Mouse (Mus musculus) layer of hippocampus, adult 9-11 months (tissue): ENCODE results near the gene Ski.
A peak's percentile ranks its signal among the peaks of the same experiment; 100 is the strongest.

Source experiments
- DNase-seq: peaks from one replicate; pipeline ENCODE4 v3.0.0; 2022

Gene Ski

DNA sequence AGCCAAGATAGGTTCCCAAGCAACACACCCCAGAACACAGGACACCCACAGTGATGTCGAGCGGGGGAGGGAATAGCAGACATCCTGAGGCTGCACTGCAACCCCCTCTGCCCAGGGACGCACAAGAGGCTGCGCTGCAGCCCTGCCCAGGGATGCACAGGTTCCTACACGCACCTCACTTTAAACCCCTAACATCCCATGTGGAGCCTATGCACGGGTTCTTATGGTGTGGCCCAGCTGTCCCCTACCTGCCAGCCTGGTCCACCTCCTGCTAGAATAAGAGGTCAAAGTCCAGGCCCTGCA lies 8.7 kb downstream of the Ski start:
- DNase-seq, result peak; percentile 61

DNA sequence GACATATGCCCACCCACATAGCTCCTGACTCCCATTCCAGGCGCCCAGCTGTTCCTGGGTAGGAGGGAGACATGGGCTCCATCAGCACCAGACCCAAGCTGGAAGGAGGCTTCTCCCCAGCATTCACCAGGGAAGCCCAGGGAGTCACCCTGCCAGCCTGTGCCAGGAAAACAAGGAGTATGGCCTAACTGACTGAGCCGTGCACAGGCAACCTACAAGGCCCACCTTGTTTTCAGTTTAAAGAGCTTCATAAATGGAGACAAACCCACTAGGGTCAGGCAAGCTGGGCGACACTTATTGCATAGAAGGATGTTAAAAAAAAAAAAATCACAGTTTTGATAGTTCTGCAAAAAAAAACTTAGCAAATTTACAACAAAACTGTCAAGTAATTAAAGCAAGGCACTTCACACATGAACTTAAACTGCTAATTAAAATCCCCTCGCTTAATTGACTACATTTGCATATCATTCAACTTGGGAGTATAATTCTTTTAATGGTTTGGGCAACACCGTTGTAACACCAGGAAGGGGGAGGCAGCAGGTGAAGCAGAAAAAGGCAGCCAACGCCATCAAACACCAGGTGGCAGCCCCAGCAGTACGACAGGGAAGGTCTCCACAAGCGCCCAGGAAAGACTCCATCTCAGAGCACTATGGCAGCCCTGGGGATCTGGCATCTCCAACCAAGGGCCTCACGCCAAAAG lies 9.2 kb downstream of the Ski start:
- no peak for DNase-seq

DNA sequence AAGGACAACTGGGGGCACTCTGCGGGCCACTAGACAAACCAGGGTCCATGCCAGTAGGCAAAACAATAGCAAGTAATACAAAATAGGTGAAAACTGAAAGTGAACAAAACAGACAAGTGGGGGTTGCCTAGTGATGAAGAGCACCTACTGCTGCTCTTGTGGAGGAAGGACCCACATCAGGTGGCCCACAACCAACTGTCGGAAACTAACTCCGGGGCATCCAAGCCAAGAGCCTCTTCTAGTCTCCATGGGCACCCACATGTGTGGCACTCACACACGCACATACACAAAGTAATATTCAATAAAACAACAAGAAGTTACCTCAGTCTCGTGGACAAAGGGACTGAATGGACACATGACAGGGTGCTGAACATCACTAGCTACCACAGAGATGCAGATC lies 12.9 kb downstream of the Ski start:
- no peak for DNase-seq

DNA sequence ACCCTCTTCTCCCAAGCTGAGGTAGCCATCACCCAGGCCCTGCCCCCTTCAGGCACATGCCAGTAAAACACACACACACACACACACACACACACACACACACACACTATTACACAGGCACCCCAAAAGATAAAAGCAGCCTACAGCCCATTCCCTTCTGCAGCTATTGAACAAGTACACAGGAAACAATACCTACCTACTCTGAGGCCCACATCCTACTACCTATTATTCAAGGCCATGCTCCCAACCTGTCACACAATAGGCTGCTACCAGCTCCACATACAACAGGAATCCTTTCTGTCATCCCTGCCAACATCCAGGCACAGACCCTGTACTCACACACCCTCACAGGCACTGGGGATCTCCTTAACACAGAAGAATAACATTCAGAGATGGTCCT lies 13.3 kb downstream of the Ski start:
- DNase-seq, result no peak

DNA sequence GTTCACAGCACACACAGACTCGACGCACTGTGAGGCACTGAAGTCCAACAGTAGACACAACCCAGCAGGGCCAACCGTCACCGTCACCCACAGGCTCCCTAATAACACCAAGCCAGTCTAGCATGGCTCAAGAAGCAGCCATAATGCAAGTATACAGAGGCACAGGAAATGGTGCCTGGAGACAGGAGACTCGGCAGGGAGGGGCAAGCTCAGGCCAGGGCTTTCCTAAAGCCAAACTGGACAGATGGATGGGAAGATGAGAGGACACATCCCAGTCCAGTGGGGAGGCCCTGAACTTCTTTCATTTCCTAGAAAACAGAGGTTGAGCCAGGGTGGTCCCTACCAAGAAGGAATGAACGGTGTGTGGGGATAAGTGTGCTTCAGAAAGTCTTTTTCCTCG lies 13.8 kb downstream of the Ski start:
- no peak for DNase-seq

DNA sequence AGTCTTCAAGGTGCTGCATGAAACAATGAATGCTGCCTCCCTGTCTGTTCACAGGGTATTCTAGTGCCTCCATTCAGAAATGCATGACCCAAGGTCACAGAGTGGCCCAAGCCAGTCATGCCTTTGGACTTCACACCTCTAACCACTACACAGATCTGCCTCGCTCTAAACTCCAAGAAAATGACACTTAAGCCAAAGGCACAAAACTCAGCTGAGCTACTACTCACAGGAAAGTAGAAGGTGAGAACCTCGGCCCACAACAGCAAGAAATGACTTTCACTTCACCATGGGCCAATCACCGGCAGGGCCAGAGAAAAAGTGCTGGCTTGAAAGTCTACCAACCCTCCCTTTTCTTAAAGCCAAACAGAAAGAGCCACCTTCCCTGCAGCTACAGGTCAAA lies 14.6 kb downstream of the Ski start:
- DNase-seq, result no peak

DNA sequence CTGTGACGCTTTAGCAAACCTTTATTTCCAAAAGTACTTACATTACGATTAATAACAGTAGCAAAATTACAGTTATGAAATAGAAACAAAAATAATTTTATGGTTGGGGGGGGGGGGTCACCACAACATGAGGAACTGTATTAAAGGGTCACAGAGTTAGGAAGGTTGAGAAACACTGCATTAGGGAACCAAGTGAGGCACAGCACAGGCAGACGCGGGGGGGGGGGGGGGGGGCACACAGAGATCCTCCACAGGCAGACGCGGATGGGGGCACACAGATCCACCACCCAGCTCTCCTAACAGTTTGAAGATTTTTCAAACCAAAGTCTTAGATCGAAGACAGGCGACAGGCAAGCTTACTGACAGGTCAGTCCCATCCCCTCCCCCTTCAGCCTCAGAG lies 15.9 kb downstream of the Ski start:
- no peak for DNase-seq

DNA sequence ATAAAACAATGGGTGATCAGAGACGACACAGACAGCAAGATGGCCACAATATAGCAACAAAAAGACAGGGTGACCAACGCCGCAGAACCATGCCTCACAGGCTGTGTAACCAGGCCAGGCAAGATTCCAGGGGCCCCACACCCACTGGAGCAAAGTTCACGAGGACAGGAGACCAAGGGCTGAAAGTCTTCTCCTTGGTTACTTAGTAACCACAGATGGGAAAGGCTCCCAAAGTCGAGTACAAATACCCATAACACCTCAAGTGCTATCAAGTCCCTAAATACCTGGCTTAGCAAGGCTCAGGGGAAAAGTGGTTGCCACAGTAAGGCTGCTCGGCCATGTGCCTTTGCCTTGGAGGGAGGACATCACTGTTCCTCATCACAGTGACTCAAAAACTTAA lies 16.5 kb downstream of the Ski start:
- DNase-seq, result no peak

DNA sequence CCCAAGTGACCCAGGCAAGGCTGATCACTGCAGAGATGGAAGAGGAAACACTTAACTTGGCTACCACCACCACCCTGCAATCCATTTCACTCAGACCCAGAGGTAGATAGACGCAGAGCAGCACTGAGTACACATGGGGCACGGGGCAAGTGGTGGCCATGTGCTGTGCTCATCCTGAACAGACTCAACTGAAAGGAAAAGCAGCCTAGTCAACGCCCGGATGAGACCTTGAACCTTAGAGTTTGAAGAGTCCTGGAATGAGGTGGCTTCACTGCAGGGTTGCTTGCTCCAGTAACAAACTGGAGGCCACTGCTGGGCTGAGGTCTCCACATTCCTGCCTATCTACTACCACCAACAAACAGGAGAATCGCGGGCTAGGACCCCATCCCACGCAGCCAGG lies 20.6 kb downstream of the Ski start:
- DNase-seq, result no peak

DNA sequence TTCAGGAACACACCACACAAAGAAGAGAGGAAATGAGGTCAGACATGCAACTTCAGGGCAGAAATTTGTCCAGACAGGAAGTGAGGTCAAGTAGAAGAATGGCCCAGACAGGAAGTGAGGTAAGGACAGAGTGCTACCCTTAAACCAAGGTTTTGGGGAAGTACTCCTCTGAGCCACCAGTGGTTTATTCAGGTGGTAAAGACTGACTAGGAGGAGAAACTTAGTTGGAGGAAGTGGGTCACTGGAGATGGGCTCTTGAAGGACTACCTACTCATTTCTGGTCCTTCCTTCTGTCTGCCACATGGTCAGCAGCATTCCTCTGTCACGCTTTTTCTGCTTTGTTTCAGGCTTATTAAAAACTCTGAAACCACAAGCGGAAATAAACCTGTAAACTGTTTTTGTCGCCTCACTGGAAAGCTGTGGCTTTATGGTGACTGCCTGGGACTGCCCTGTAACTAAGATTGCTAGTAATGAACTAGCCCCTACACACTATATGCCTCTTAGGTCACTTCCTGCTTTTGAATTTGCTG lies 21.5 kb downstream of the Ski start:
- DNase-seq, result peak; percentile 66

DNA sequence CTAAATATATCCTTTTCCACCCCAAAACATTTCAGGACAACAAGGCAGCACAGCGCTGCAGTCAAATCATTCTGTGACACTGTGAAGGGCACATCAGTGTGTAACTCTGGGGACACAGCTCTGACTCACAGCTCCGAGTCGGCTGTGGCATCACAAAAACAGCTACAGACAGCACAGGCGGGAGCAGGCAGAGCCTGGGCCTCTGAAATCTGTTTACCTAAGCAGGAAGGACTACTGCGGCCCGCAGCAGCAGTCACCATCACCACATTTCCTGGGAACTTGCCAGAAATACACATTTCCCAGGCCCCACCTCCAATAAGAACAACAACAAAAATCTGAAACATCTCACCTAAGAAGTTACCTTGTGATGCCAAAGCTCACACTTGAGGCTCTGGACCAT lies 24.7 kb downstream of the Ski start:
- no peak for DNase-seq

DNA sequence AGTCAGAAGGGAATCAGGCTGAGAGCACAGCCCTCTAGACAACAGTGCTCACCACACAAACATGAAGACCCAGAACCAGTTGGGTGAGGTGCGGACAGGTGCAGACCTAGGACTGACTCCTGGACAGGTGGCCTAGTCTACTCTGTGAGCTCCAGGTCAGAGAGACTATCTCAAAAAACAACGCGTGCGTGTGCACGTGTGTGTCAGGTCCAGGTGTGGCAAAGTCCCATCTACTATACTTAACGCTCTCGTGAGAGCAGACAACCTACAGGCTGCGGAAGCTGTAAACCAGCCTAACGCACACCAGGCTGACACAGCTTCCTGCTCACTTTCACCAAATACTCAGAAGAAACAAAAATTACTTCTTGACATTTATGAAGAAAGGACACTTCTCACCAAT lies 27.2 kb downstream of the Ski start:
- no peak for DNase-seq

DNA sequence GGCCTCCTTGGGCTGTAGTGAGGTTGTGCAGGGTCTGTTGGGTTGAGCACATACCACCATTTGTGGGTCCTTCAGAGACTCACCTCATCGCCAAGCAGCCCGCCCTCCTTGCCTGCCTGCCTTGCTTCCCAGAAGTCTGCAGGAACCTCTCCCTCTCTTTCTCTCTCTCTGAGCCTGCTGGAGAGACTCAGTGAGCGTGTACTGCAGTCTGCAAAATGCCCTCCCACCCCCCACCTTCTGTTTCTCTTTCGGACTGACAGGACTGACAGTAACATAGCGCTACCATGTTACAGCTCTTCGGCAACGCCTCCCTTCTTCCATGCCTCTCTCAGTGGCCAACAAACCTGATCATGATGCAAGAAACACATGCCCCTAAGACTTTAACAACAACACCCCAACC lies 32.1 kb downstream of the Ski start:
- no peak for DNase-seq

DNA sequence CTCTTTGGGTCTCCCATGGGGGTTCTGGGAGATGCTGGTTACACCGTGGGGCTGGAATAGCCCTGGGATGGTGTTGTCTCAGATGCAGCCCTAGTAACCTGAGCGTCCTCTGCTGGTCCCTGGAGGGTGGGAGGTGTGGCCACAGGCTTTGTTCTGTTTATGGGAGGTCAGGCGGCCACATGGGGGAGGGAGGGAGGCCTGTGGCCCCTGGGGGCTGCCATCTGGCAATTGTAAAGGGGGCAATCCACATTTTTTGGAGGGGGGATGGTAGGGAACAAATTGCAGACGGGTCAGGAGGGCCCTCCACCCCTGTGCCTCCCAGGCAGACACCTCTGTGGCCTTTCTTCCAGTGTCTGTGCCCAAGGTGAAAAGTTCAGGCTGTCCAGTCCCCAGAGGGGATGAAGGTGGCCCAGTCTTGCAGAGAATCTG lies 32.7 kb downstream of the Ski start:
- DNase-seq, result no peak

DNA sequence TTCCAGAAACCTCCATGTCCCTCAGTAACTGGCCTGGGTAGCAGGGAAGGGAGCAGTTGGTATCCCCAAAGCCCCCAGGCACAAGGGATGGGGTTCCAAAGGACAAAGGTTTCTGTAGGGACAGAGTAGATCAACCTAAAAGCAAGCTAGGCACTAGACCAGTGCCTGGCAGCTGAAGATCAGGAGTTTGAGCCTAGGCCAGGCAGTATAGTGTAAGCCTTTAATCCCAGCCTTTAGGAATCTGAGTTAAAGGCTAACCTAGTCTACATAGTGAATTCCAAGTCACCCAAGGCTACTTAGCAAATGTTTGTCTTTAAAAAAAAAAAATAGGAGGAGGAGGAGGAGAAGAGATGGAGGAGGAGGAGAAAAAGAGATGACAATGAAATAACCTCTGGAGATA lies 33.6 kb downstream of the Ski start:
- DNase-seq, result no peak

DNA sequence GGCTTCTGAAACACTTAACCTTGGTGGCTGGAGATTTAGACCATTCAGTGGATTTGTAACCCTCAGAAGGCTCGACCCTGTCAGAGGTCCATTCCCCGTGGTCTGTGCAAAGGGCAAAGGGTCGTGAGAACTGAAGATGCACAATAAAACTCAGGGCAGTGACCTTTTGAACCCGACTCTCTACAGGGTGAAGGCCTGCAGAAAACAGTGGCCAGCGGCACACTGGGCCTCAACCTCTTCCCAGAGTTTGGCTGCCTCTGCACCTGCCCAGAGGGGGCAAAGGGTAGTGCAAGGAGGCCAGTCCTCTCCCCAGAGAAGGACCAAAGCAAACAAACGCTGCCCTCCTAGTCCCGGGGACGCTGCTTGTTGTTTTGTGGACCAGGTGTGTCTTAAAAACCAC lies 34.1 kb downstream of the Ski start:
- no peak for DNase-seq

DNA sequence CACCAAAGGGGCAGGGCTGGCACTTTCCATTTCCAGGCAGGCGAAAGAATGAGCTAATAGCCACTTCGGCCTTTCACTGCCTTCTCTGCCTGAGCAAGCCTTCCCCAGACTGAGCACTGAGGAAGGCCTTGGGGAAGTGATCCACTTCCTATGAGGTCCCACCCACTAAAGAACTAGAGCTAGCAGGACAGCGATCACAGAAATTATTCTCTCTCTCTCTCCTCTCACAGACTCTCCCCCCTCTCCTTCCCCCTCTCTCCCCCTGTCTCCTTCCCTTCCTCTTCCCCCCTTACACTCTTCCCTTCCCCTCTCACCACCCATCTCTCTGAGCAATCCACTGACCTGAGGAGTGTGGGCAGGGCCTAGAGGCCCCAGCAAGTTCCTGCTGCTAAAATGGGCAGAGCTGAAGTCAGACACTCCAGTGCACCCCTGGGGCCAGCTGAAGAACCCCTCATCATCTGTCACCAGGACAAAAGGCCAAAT lies 35.2 kb downstream of the Ski start:
- no peak for DNase-seq

DNA sequence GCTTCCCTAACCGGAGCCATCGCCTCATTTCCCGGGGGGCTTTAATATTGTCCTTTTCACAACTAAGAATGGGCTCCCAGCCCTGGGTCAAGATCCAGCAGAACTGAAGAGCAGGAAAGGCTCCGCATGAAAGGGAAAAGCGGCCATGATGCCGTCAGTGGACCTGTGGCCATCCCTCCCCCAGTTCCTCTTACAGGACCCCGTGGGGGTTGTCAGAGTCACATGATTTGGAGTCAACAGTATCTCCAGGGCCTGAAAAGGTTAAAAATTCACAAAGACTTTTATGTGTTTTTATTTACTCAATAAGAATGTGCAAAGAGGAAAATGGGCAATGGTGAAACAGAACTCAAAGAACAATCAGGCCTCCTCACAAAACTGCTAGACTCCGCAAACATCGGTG lies 36.5 kb downstream of the Ski start:
- no peak for DNase-seq

DNA sequence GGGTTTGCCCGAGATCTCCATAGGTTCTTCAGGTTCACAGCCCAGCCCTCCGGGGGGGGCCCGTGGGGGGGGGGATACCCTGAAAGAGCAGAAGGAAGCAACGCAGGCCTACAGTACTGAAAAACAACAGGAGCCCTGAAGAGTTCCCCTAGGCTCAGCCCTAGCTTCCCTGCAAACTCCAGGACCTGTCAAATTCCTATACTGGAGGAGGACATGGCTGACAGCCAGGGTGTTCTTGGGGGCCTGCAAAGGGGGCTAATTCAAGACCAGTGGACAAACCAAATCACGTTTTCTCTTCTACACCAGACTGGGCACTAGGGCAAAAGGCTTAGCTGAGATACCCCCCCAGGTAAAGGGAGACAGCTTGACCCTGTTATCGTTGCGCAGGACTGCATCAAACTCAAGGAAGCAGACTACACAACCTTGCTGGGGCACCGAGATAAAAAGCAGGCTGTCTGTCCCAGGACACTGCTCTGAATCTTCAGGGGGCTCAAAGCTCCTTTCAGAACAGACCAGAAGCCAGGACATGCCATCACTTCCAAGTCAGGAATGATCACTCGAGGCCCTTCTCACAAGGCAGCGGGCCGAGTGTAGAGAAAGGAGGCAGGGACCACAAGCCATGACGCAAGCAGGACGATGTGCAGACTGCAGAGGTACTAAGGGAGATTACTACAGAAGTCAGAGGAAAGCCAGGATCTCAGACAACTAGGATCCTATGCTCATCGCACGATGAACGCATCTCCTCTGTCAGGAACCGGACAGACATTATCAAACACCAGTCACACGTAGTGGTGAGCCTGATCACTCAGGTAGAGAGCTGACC lies 37.9 kb downstream of the Ski start:
- DNase-seq, result no peak

DNA sequence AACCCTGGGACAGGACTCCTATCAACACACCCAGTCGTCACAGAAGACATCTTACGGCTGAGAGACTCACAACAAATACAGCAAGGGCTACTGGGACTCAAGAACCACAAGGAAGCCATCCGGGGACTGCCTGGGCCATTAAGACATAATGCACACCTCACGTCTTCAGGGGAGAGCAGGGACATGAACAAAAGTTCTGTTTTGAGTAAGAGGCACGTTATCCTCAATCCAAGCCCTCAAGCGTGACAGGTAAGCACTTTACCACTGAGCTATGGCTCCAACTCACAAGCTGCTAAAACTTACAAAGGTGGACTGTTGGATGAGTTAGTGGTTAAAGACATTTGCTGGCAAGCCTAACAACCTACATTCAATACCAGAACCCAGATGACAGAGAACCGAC lies 39.2 kb downstream of the Ski start:
- no peak for DNase-seq

DNA sequence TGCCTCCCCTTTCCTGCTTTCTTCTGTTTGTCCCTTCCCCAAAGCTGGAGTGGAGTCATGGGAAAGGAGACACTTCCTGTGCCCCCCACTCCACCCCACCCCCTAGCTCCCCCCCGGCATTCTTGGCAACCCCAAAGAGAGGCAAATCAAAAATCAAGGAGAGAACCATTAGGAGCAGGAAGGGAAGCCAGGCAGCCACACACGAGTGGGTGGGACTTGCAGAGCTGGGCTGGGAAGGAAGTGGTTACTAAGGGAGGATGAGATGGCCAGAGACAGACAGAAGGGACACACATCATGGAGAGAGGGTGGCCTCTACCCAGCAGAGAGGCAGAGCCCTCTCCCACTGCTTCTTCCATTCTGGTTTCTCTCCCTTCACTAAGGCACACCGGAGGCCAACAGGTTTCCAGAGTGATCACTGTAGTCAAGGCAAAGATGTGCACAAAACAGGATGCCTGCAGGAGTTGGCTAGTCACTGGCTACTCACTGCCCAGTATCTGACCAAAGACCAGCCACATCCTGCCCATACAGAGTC lies 43.3 kb downstream of the Ski start:
- no peak for DNase-seq

DNA sequence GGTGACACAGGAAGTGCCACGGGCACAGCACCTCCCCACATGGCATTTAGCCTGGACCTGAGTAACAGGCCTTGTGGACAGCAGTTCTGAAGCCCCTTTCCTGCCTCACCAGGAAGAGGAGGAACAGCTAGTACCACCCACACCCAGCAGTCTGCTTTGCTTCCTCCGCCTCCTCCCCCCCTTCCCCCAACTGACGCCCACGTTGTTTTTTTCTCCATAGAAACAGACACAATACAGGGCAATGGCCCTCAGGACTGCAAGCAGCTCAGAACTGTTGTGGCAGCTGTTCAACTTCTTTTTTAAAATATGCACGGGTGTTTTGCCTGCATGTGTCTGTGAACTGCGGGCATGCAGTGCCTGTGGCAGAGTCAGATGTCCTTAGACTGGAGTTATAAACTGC lies 44.1 kb downstream of the Ski start:
- DNase-seq, result peak; percentile 82

DNA sequence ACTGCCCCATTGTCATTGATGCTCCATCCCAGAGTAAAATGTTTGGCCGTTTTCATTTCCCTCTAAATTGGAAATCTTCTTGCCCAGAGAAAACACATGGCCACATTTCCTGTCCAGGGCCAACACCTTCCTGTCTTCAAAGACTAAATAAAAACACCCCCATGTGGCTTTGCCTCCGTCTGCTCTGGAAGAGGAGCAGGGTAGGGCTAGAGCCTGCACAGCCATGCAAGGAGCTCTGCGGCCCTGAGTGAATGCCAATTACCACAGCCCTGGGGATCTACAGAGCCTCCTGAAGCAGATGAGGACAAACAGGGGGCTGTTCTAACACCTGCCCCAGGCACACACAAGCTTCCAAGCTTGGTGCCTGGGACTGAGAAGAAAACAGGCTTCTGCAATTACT lies 46.2 kb downstream of the Ski start:
- DNase-seq, result no peak
